Mouse (Mus musculus): Measurements from ENCODE around the gene Phpt1. TPM values are rescaled to one million over a fixed set of nuclear protein-coding genes. Genes with fewer than 3 reads are reported as not detected.
"Not testable (repeated sequence)": the region's sequence is repeated elsewhere in the genome, so short reads cannot be mapped to it uniquely, and the experiment has no call there.

Gene Phpt1
- polyA plus RNA-seq, 1 experiment from 2014 or later: 209 TPM

DNA sequence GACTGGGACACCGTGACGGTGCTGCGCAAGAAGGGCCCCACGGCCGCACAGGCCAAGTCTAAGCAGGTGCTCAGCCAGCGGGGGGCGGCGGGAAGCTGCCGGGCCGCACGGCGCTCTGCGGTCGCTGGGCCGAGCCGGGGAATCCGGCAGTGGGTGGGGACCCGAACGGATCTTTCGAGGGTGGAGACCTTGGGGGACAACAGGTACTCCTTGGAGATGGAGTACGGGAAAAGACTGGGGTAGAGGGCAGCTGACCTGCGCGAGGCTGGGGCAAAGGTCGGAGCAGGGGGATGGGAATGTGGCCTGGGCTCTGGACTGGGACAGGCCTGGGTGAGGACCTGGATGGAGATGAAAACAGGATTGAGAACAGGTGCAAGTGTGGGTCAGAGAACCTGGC lies 17.1 kb downstream of the Phpt1 start:
- H3K4me1 ChIP-seq (ENCODE audit: control insufficient read depth, insufficient read depth, low read length): peaks cover 22% of the 10 kb centered on the region
- peak; percentile 33; the same call in 1 of the 2 replicates for ATAC-seq (ENCODE audit: low read depth)
- no peaks in the 10 kb centered on the region for H3K27me3 ChIP-seq (ENCODE audit: control insufficient read depth, insufficient read depth, low read length)
- WGBS: under 1% methylated on average over 24 of the region's 24 CpGs
- peak overlapping the region; percentile 70 for H3K9ac ChIP-seq (replicated peaks; ENCODE audit: low read depth, low read length)
- peaks cover 31% of the 10 kb centered on the region for H3K36me3 ChIP-seq (ENCODE audit: control insufficient read depth, insufficient read depth, low read length)
- H3K27ac ChIP-seq (ENCODE audit: low read depth, low read length): peak overlapping the region; percentile 71
- peak overlapping the region; percentile 68 for H3K4me3 ChIP-seq (ENCODE audit: low read depth, low read length)
- H3K4me2 ChIP-seq (ENCODE audit: low read depth, low read length): peak overlapping the region; percentile 87
- H3K9me3 ChIP-seq (ENCODE audit: control insufficient read depth, low read length): no peaks in the 10 kb centered on the region

DNA sequence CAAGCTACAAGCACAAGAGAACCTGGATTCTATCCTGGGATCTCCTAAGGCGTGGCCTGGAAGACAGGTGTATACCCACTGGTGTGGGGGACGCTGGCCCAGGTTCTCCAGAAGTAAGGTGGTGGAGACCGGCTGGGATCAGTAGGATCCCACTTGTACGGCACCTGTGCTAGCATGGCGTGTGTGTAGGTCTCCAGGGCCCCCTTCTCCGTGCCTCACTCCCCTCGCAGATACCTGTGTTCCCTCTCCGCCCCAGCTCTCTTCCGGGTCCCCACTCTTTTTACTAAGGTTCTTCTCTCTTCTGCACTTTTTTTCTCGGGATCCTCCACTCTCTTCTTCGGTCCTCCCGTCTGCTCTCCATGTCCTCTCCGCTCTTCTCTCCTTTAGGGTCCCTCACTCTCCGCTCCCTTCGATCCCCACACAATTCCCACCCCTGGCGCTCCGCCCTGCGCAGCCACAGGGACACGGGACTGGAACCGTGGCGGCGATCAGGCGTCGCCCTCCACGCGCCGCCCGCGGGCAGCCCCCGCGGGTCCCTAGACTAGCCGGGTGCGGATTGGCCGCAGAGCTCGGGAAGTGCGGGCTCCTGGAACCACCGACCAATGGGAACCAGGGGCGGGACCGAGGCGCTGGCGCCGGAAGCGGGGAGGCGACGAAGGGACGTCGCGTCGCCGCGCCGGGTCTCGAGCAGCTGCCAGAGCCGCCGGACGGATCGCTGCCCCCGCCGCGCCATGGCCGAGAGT lies 17.6 kb downstream of the Phpt1 start, which contains the start of gene Edf1:
Gene Edf1, plus strand, starts transcription at position 627 of the 743 bp plus-strand sequence.
- Histone ChIP-seq H3K36me3 (ENCODE audit: control insufficient read depth, insufficient read depth, low read length) (peaks cover 26% of the 10 kb centered on the region), H3K4me3 (ENCODE audit: low read depth, low read length) (peak within 1 kb of the TSS; percentile 68), H3K9ac (replicated peaks; ENCODE audit: low read depth, low read length) (peak within 1 kb of the TSS; percentile 70), H3K4me1 (ENCODE audit: control insufficient read depth, insufficient read depth, low read length) (peaks cover 22% of the 10 kb centered on the region), H3K27me3 (ENCODE audit: control insufficient read depth, insufficient read depth, low read length) (no peaks in the 10 kb centered on the region), H3K4me2 (ENCODE audit: low read depth, low read length) (peak within 1 kb of the TSS; percentile 87), H3K9me3 (ENCODE audit: control insufficient read depth, low read length) (no peaks in the 10 kb centered on the region), H3K27ac (ENCODE audit: low read depth, low read length) (peak within 1 kb of the TSS; percentile 78)
- WGBS: under 1% methylated on average over 58 of the region's 61 CpGs
- ATAC-seq (ENCODE audit: low read depth): peak; percentile 99

DNA sequence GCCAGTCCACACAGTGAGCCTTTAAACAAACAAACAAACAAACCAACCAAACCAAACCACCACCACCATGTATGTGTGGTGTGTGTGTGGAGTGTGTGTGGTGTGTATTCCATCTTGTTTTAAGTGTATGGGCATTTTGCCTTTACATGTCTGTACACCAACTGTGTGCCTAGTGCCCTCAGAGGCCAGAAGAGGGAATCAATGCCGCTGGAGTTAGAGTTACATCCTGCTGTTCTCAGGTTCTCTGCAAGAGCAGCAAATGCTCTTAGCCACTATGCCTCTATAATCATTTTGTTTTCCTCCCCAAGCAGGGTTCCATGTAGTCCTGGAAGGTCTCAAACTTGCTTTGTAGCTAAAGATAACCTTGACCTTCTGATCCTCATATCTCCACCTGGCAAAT lies 18.7 kb downstream of the Phpt1 start:
- no peak overlapping the region for H3K9ac ChIP-seq (replicated peaks; ENCODE audit: low read depth, low read length)
- peaks cover 15% of the 10 kb centered on the region for H3K36me3 ChIP-seq (ENCODE audit: control insufficient read depth, insufficient read depth, low read length)
- H3K4me2 ChIP-seq (ENCODE audit: low read depth, low read length): no peak overlapping the region
- H3K27me3 ChIP-seq (ENCODE audit: control insufficient read depth, insufficient read depth, low read length): no peaks in the 10 kb centered on the region
- no peak overlapping the region for H3K27ac ChIP-seq (ENCODE audit: low read depth, low read length)
- H3K4me1 ChIP-seq (ENCODE audit: control insufficient read depth, insufficient read depth, low read length): peaks cover 22% of the 10 kb centered on the region
- WGBS: 59% methylated on average over 1 of the region's 1 CpGs
- H3K9me3 ChIP-seq (ENCODE audit: control insufficient read depth, low read length): no peaks in the 10 kb centered on the region
- ATAC-seq (ENCODE audit: low read depth): no peak
- H3K4me3 ChIP-seq (ENCODE audit: low read depth, low read length): no peak overlapping the region

DNA sequence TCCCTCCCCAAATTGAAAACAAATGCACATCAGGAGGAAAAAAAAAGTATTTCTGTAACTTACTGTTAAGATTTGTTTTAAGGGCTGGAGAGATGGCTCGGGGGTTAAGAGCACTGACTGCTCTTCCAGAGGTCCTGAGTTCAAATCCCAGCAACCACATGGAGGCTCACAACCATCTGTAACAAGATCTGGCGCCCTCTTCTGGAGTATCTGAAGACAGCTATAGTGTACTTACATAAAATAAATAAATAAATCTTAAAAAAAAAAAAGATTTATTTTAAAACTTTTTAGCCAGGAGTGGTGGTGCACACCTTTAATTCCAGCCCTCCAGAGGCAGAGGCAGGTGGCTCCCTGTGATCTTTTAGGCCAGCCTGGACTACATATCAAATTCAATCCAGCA lies 19.5 kb downstream of the Phpt1 start:
- peaks cover 22% of the 10 kb centered on the region for H3K4me1 ChIP-seq (ENCODE audit: control insufficient read depth, insufficient read depth, low read length)
- not testable (repeated sequence) for H3K27me3 ChIP-seq (ENCODE audit: control insufficient read depth, insufficient read depth, low read length); H3K36me3 ChIP-seq (ENCODE audit: control insufficient read depth, insufficient read depth, low read length); H3K9ac ChIP-seq (replicated peaks; ENCODE audit: low read depth, low read length); H3K9me3 ChIP-seq (ENCODE audit: control insufficient read depth, low read length); H3K27ac ChIP-seq (ENCODE audit: low read depth, low read length); H3K4me2 ChIP-seq (ENCODE audit: low read depth, low read length); H3K4me3 ChIP-seq (ENCODE audit: low read depth, low read length); ATAC-seq (ENCODE audit: low read depth)
- WGBS: 50% methylated on average over 2 of the region's 2 CpGs

DNA sequence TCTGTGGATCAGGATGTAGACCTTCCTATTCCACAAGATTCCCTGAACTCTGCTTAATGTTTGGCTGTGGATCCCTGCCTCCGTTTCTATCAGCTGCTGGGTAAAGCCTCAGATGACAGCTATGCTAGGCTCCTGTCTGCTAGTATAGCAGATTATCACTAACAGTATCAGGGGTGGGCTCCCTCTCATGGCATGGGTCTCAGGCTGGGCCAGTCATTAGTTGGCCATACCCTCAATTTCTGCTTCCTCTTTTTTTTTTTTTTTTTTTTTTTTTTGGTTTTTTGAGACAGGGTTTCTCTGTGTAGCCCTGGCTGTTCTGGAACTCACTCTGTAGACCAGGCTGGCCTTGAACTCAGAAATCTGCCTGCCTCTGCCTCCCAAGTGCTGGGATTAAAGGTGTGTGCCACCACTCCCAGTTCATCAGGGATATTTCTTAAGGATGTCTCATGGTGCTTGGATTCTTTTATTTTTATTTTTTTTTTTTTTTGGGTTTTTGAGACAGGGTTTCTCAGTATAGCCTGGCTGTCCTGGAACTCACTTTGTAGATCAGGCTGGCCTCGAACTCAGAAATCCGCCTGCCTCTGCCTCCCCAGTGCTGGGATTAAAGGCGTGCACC lies 21.7 kb downstream of the Phpt1 start:
- not testable (repeated sequence) for H3K4me2 ChIP-seq (ENCODE audit: low read depth, low read length); H3K9ac ChIP-seq (replicated peaks; ENCODE audit: low read depth, low read length); H3K36me3 ChIP-seq (ENCODE audit: control insufficient read depth, insufficient read depth, low read length); H3K4me3 ChIP-seq (ENCODE audit: low read depth, low read length); H3K27me3 ChIP-seq (ENCODE audit: control insufficient read depth, insufficient read depth, low read length); H3K9me3 ChIP-seq (ENCODE audit: control insufficient read depth, low read length); H3K27ac ChIP-seq (ENCODE audit: low read depth, low read length); ATAC-seq (ENCODE audit: low read depth)
- peaks cover 11% of the 10 kb centered on the region for H3K4me1 ChIP-seq (ENCODE audit: control insufficient read depth, insufficient read depth, low read length)
- 90% methylated on average over 4 of the region's 4 CpGs for WGBS

DNA sequence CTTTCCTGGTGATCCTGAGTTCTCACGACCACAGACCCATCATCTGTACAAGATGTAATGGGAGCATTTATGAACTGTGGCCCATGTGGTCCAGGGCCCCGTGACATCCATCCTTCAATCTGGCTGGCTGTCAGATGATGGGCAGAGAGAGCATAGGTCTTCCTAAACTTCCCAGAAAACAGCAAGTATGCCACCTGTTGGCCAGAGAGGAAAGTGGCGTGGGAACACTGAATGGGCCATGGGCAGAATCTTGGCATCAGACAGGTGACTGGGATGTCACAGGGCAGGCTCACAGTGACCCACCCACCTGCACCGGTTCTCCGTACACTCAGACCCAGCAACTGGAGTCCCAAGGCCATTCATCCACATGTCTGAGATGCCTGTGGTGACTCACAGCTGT lies 23.8 kb downstream of the Phpt1 start:
- Histone ChIP-seq H3K27me3 (ENCODE audit: control insufficient read depth, insufficient read depth, low read length) (no peaks in the 10 kb centered on the region), H3K9me3 (ENCODE audit: control insufficient read depth, low read length) (no peaks in the 10 kb centered on the region), H3K36me3 (ENCODE audit: control insufficient read depth, insufficient read depth, low read length) (no peaks in the 10 kb centered on the region), H3K4me2 (ENCODE audit: low read depth, low read length) (no peak overlapping the region), H3K4me3 (ENCODE audit: low read depth, low read length) (no peak overlapping the region), H3K27ac (ENCODE audit: low read depth, low read length) (no peak overlapping the region), H3K9ac (replicated peaks; ENCODE audit: low read depth, low read length) (no peak overlapping the region), H3K4me1 (ENCODE audit: control insufficient read depth, insufficient read depth, low read length) (0 out of 2 replicates have a peak, but pooled peaks cover 5% of the 10 kb centered on the region)
- 41% methylated on average over 5 of the region's 5 CpGs for WGBS
- ATAC-seq (ENCODE audit: low read depth): no peak

DNA sequence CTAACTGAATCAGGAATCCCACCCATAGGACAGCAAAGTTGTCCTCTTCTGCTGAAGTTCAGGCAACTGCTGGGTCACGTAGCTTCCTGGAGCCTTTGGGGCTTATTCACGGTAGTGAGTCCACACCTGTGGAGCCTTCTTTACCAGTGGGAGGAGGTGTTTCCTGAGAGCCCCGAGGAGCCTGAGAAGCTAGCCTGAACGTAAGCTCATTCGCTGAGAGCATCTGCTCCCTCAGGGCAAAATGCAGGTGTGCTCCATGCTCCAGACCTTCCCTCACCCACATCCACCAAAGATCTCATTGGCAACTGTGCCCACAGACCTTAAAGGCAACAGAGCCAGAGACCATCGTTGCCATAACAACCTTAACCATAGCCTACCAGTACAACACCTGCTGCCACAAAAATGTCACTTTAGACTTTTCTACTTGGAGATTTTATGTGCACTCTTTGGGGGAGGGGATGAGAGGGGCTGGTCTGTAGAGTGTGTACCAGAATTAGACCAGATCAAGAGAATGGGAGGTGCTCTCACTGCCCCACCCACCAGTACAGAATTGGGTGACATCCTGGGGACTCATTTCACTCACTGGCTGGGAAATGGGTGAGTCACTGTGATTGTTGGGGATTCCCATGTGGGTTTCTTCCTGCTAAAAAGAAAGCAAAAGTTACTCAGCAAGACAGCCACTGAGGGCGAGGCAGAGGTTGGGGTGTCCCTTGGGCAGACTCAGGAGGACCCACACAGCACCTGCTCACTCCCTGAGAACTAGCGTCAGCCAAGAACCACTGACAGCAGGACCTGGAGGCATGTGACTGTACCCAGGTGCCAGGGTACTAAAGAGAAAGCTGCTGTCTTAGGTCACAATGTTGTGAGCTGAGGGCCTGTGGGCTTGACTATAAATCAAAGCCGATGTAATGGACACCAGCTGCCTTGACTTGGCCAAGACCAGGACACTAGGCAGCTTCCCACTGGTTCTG lies 25.7 kb downstream of the Phpt1 start:
- H3K4me2 ChIP-seq (ENCODE audit: low read depth, low read length): no peak overlapping the region
- no peaks in the 10 kb centered on the region for H3K9me3 ChIP-seq (ENCODE audit: control insufficient read depth, low read length)
- no peak overlapping the region for H3K9ac ChIP-seq (replicated peaks; ENCODE audit: low read depth, low read length)
- no peak for ATAC-seq (ENCODE audit: low read depth)
- no peaks in the 10 kb centered on the region for H3K36me3 ChIP-seq (ENCODE audit: control insufficient read depth, insufficient read depth, low read length)
- 0 out of 2 replicates have a peak, but pooled peaks cover 8% of the 10 kb centered on the region for H3K4me1 ChIP-seq (ENCODE audit: control insufficient read depth, insufficient read depth, low read length)
- H3K27me3 ChIP-seq (ENCODE audit: control insufficient read depth, insufficient read depth, low read length): no peaks in the 10 kb centered on the region
- no peak overlapping the region for H3K27ac ChIP-seq (ENCODE audit: low read depth, low read length)
- WGBS: 77% methylated on average over 9 of the region's 9 CpGs
- H3K4me3 ChIP-seq (ENCODE audit: low read depth, low read length): no peak overlapping the region

DNA sequence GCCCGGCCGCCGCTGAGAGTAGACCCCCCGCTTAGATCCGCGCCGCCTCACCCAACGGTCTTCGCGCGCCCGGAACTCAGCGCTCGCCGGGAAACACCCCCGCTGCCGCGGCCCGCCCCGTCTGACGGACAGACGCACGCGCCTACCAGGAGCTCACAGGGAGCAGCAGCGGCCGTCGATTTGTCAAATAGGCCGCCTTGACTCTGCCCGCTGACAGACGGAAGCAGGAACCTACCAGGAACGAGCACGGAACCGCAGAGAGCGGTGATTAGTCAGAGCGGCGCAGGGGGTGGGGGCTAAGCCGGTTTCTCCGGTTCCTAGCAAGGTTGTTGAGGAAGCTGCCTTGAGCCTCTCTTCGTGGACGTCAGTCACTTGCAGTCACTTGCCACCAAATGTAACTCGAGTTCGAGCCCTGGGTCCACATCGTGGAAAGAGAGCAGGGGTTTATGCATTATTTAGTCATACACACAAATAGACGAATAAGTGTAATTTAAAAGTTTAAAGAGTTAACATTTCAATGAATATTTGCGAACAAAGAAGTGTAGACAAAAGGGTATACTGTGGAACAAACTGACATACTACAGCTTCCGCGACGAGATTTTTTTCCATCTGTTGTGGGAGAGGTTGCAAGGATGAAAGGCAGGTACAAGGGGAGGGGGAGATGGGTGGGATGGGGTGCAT lies 28.1 kb downstream of the Phpt1 start, which contains the start of gene Traf2:
Gene Traf2, minus strand, starts transcription at position 130 of the 681 bp plus-strand sequence.
- Histone ChIP-seq H3K27ac (ENCODE audit: low read depth, low read length) (no peak within 1 kb of the TSS), H3K27me3 (ENCODE audit: control insufficient read depth, insufficient read depth, low read length) (no peaks in the 10 kb centered on the region), H3K36me3 (ENCODE audit: control insufficient read depth, insufficient read depth, low read length) (no peaks in the 10 kb centered on the region), H3K4me3 (ENCODE audit: low read depth, low read length) (peak within 1 kb of the TSS; percentile 53), H3K9ac (replicated peaks; ENCODE audit: low read depth, low read length) (peak within 1 kb of the TSS; percentile 52), H3K9me3 (ENCODE audit: control insufficient read depth, low read length) (no peaks in the 10 kb centered on the region), H3K4me1 (ENCODE audit: control insufficient read depth, insufficient read depth, low read length) (0 out of 2 replicates have a peak, but pooled peaks cover 8% of the 10 kb centered on the region), H3K4me2 (ENCODE audit: low read depth, low read length) (peak within 1 kb of the TSS; percentile 58)
- WGBS: 4% methylated on average over 48 of the region's 48 CpGs
- ATAC-seq (ENCODE audit: low read depth): peak; percentile 99
